Mouse (Mus musculus): ENCODE measurements around the gene Lrrc2. TPM values are rescaled to one million over a fixed set of nuclear protein-coding genes. Genes with fewer than 3 reads are reported as not detected.

The Lrrc2 gene
- polyA plus RNA-seq, 1 experiment from 2014 or later = 0.04 TPM

DNA sequence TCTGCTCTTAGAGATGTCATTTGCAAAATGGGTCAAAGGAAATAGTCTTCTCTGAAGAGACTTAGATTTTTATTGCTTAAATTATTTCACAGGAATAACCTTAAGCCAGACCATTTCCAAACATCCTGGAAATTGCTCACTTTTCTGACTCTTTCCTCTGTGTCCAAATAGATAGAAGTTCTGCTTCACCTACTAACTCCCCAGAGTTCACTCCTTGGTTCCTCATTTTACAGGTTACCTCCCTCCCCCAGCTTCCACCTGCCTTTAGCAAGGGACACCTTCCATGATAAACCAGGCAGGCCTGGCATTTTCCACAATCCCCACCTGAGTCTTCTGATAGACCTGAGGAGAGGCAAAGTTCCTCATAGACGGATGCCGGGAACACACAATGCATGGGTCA is 55.2 kb downstream of the Lrrc2 start:
- 95% methylated on average over 2 of the region's 2 CpGs for WGBS

DNA sequence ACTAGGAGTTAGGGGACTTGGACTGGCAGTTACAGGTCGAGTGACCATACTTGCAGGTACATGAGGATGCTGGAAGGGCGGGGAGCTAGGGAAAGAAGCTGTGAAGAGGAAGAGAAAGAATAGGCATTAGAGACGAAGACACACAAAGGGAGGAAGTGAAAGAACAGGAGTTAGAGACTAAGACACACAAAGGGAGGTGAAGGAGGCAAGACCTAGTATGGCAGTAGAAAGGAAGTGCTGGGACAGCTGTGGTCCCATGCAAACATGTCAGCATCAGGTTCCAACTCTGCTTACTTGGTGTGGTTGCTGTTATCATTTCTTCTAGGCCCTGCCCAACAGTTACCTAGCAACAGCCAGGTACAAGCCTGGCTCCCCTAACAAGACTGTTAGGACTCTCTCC is 58.4 kb downstream of the Lrrc2 start:
- no peak overlapping the region for H3K4me2 ChIP-seq
- H3K4me3 ChIP-seq (ENCODE audit: low read depth, low read length) = no peak overlapping the region
- DNase-seq (ENCODE audit: low spot score, missing footprints) (no peak), ATAC-seq (ENCODE audit: low FRiP score) (no peak)
- WGBS = 66% methylated on average over 3 of the region's 3 CpGs
- no peaks in the 10 kb centered on the region for H3K9me3 ChIP-seq (ENCODE audit: control insufficient read depth, low read length)
- H3K27ac ChIP-seq (ENCODE audit: low read depth, low read length) = no peak overlapping the region
- no peaks in the 10 kb centered on the region for H3K36me3 ChIP-seq (ENCODE audit: control insufficient read depth, insufficient read depth, low read length)
- H3K4me1 ChIP-seq (ENCODE audit: control insufficient read depth, insufficient read depth, low read length) = no peaks in the 10 kb centered on the region
- no peak overlapping the region for H3K9ac ChIP-seq (ENCODE audit: low read length)
- no peaks in the 10 kb centered on the region for H3K27me3 ChIP-seq (ENCODE audit: control insufficient read depth, insufficient read depth, low read length)

More for the DNA sequence above, 55.2 kb downstream of the Lrrc2 start:
- H3K4me2 ChIP-seq = no peak overlapping the region
- no peaks in the 10 kb centered on the region for H3K4me1 ChIP-seq (ENCODE audit: control insufficient read depth, insufficient read depth, low read length)
- no peaks in the 10 kb centered on the region for H3K27me3 ChIP-seq (ENCODE audit: control insufficient read depth, insufficient read depth, low read length)
- ATAC-seq (ENCODE audit: low FRiP score) (no peak), DNase-seq (ENCODE audit: low spot score, missing footprints) (no peak)
- no peak overlapping the region for H3K27ac ChIP-seq (ENCODE audit: low read depth, low read length)
- H3K9ac ChIP-seq (ENCODE audit: low read length) = no peak overlapping the region
- no peaks in the 10 kb centered on the region for H3K36me3 ChIP-seq (ENCODE audit: control insufficient read depth, insufficient read depth, low read length)
- H3K4me3 ChIP-seq (ENCODE audit: low read depth, low read length) = no peak overlapping the region
- no peaks in the 10 kb centered on the region for H3K9me3 ChIP-seq (ENCODE audit: control insufficient read depth, low read length)

DNA sequence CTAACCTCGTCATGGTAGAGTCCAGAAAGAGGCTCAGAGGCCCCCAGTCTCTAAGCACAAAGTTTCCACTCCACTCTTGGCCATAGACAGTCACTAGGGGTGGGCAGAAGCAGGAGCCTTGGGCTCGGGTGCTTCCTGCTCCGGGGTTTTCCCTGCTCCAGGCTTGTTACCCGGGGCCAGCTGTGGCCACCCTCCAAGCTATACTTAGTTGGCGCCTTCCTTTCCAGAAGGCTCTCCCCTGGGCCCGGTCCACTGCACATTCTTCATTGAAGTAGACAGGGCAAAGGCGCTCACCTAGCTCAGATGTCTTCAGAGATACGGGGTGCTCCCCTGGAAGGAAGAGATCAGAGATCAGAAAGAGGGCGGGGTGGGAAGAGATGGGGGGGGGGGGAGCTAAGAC is 60.2 kb downstream of the Lrrc2 start:
- 85% methylated on average over 9 of the region's 9 CpGs for WGBS
- no peak overlapping the region for H3K27ac ChIP-seq (ENCODE audit: low read depth, low read length)
- no peaks in the 10 kb centered on the region for H3K9me3 ChIP-seq (ENCODE audit: control insufficient read depth, low read length)
- H3K36me3 ChIP-seq (ENCODE audit: control insufficient read depth, insufficient read depth, low read length) = no peaks in the 10 kb centered on the region
- no peak overlapping the region for H3K4me2 ChIP-seq
- H3K9ac ChIP-seq (ENCODE audit: low read length) = no peak overlapping the region
- no peaks in the 10 kb centered on the region for H3K27me3 ChIP-seq (ENCODE audit: control insufficient read depth, insufficient read depth, low read length)
- ATAC-seq (ENCODE audit: low FRiP score) = no peak
- no peak overlapping the region for H3K4me3 ChIP-seq (ENCODE audit: low read depth, low read length)
- no peaks in the 10 kb centered on the region for H3K4me1 ChIP-seq (ENCODE audit: control insufficient read depth, insufficient read depth, low read length)
- DNase-seq (ENCODE audit: low spot score, missing footprints) = no peak

DNA sequence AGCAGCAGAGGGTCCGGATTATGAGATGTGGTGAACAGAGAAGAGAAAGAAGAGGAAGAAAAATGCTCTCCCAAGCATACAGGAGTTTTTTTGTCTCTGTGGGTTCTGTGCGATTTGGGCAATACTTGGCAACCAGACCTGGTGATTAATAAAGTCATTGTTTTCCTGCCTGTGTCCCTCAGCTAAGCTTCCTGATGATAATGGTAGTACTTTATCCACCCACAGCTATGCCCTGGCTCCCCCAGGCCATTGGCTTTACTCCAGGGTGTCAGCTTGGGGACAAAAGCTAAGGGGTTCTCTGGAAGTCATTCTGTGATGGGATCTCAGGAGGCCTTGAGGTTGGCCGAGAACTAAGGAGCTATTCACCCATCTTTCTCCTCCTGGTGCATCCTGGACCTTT is 60.7 kb downstream of the Lrrc2 start:
- H3K9me3 ChIP-seq (ENCODE audit: control insufficient read depth, low read length) = no peaks in the 10 kb centered on the region
- no peak overlapping the region for H3K9ac ChIP-seq (ENCODE audit: low read length)
- DNase-seq (ENCODE audit: low spot score, missing footprints) (no peak), ATAC-seq (ENCODE audit: low FRiP score) (no peak)
- H3K36me3 ChIP-seq (ENCODE audit: control insufficient read depth, insufficient read depth, low read length) = no peaks in the 10 kb centered on the region
- WGBS = 71% methylated on average over 3 of the region's 3 CpGs
- no peak overlapping the region for H3K4me3 ChIP-seq (ENCODE audit: low read depth, low read length)
- no peak overlapping the region for H3K4me2 ChIP-seq
- no peaks in the 10 kb centered on the region for H3K27me3 ChIP-seq (ENCODE audit: control insufficient read depth, insufficient read depth, low read length)
- no peaks in the 10 kb centered on the region for H3K4me1 ChIP-seq (ENCODE audit: control insufficient read depth, insufficient read depth, low read length)
- no peak overlapping the region for H3K27ac ChIP-seq (ENCODE audit: low read depth, low read length)

DNA sequence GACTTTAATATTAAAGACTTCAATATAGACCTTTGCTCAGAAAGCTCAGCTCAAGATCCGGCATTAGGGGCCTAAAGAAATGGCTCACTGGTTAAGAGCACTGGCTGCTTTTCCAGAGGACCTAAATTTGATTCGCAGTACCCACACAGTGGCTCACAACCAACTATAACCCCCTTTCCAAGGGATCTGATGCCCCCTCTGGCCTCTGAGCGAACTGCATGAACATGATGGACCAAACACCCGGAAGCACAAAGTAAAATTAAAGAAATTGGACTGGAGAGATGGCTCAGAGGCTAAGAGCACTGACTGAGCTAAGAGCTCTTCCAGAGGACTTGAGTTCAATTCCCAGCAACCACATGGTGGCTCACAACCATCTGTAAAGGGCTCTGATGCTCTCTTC is 64.3 kb downstream of the Lrrc2 start:
- DNase-seq (ENCODE audit: low spot score, missing footprints) = no peak
- no peak overlapping the region for H3K4me3 ChIP-seq (ENCODE audit: low read depth, low read length)
- WGBS = 78% methylated on average over 4 of the region's 4 CpGs
- H3K27me3 ChIP-seq (ENCODE audit: control insufficient read depth, insufficient read depth, low read length) = no peaks in the 10 kb centered on the region
- no peaks in the 10 kb centered on the region for H3K9me3 ChIP-seq (ENCODE audit: control insufficient read depth, low read length)
- H3K4me2 ChIP-seq = no peak overlapping the region
- no peak overlapping the region for H3K27ac ChIP-seq (ENCODE audit: low read depth, low read length)
- no peak for ATAC-seq (ENCODE audit: low FRiP score)
- H3K36me3 ChIP-seq (ENCODE audit: control insufficient read depth, insufficient read depth, low read length) = no peaks in the 10 kb centered on the region
- no peaks in the 10 kb centered on the region for H3K4me1 ChIP-seq (ENCODE audit: control insufficient read depth, insufficient read depth, low read length)
- no peak overlapping the region for H3K9ac ChIP-seq (ENCODE audit: low read length)

DNA sequence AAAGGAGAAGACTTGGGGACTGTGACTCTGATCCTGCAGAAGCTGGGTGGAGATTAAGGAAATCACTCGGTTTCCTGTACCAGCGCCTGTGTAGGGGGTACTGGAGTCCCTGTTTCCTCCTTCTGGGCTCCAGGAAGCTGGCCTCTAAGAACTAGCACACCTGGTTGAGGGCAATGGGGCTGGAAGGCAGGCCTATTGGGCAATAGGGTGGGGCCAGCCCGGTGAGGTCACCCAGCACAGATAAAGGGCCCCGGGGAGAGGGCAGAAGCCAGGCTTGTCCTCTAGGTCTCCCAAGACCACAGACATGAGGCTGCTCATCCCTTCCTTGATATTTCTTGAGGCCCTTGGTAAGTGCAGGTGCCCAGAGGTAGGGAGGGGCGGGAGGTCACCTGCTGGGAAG is 67.7 kb downstream of the Lrrc2 start, which contains the start of gene Ltf:
TSS of gene Ltf (plus strand) at position 250 of the 400 bp plus-strand sequence.
- Histone ChIP-seq H3K27ac (ENCODE audit: low read depth, low read length) (no peak within 1 kb of the TSS), H3K4me2 (no peak within 1 kb of the TSS), H3K36me3 (ENCODE audit: control insufficient read depth, insufficient read depth, low read length) (no peaks in the 10 kb centered on the region), H3K27me3 (ENCODE audit: control insufficient read depth, insufficient read depth, low read length) (no peaks in the 10 kb centered on the region), H3K4me1 (ENCODE audit: control insufficient read depth, insufficient read depth, low read length) (no peaks in the 10 kb centered on the region), H3K4me3 (ENCODE audit: low read depth, low read length) (no peak within 1 kb of the TSS), H3K9ac (ENCODE audit: low read length) (no peak within 1 kb of the TSS), H3K9me3 (ENCODE audit: control insufficient read depth, low read length) (no peaks in the 10 kb centered on the region)
- DNase-seq (ENCODE audit: low spot score, missing footprints) = no peak
- ATAC-seq (ENCODE audit: low FRiP score) = no peak
- 79% methylated on average over 5 of the region's 5 CpGs for WGBS

DNA sequence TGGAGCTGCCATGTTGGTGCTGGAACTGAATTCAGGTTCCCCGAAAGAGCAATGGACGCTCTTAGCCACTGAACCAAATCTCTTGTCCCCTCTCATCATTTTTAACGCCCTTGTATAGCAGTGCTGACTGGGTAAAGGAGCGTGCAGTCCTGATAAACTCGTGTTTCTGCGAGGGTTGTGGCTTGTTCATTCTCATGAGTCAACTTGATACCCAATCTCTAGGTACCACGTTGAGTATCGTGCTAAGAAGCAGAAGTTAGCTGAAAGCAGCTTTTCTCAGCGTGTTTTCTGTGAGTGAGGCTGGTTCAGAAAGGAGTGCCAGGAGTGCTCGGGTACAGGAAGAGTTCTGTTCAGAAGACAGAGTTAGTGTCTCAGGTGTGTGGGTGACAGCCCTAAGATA is 75.4 kb downstream of the Lrrc2 start:
- Histone ChIP-seq H3K9me3 (ENCODE audit: control insufficient read depth, low read length) (no peaks in the 10 kb centered on the region), H3K4me1 (ENCODE audit: control insufficient read depth, insufficient read depth, low read length) (no peaks in the 10 kb centered on the region), H3K27ac (ENCODE audit: low read depth, low read length) (no peak overlapping the region), H3K4me2 (no peak overlapping the region), H3K36me3 (ENCODE audit: control insufficient read depth, insufficient read depth, low read length) (no peaks in the 10 kb centered on the region), H3K4me3 (ENCODE audit: low read depth, low read length) (no peak overlapping the region), H3K27me3 (ENCODE audit: control insufficient read depth, insufficient read depth, low read length) (no peaks in the 10 kb centered on the region), H3K9ac (ENCODE audit: low read length) (no peak overlapping the region)
- DNase-seq (ENCODE audit: low spot score, missing footprints) (no peak), ATAC-seq (ENCODE audit: low FRiP score) (no peak)
- WGBS = 95% methylated on average over 10 of the region's 10 CpGs

Small RNA genes lying within 50 kb of the gene (microRNA-seq; reads per million reads assigned to microRNA genes)
- not detected for gene Gm24269

Other genes starting within 250 kb of the Lrrc2 start
- 0.48 and 0.63 TPM in 2 replicates for gene Myl3, start 209.7 kb upstream of the Lrrc2 start, polyA plus RNA-seq (2014; fragmentation: Nextera tagmentation; extraction: Ambion mirVana)
- gene Pth1r, start 204.4 kb upstream of the Lrrc2 start, polyA plus RNA-seq (2014; fragmentation: Nextera tagmentation; extraction: Ambion mirVana) = 17.0 and 20.3 TPM in 2 replicates
- not detected in 2 replicates for gene Prss42, start 153.4 kb upstream of the Lrrc2 start, polyA plus RNA-seq (2014; fragmentation: Nextera tagmentation; extraction: Ambion mirVana)
- not detected in 2 replicates for gene Prss44, start 137.6 kb upstream of the Lrrc2 start, polyA plus RNA-seq (2014; fragmentation: Nextera tagmentation; extraction: Ambion mirVana)
- gene Prss43, start 124.9 kb upstream of the Lrrc2 start, polyA plus RNA-seq (2014; fragmentation: Nextera tagmentation; extraction: Ambion mirVana) = not detected in 2 replicates
- gene Prss45, start 117.0 kb upstream of the Lrrc2 start, polyA plus RNA-seq (2014; fragmentation: Nextera tagmentation; extraction: Ambion mirVana) = 0.14 TPM in 1 of 2 replicates, not detected in the other
- gene Prss46, start 107.0 kb upstream of the Lrrc2 start, polyA plus RNA-seq (2014; fragmentation: Nextera tagmentation; extraction: Ambion mirVana) = 0.11 TPM in 1 of 2 replicates, not detected in the other
- gene Prss50, start 93.6 kb upstream of the Lrrc2 start, polyA plus RNA-seq (2014; fragmentation: Nextera tagmentation; extraction: Ambion mirVana) = 0.37 TPM in 1 of 2 replicates, not detected in the other
- gene Als2cl, start 71.7 kb upstream of the Lrrc2 start, polyA plus RNA-seq (2014; fragmentation: Nextera tagmentation; extraction: Ambion mirVana) = 0.54 and 0.71 TPM in 2 replicates
- gene Tmie, start 71.4 kb upstream of the Lrrc2 start, polyA plus RNA-seq (2014; fragmentation: Nextera tagmentation; extraction: Ambion mirVana) = 0.18 and 0.22 TPM in 2 replicates
- not detected in 2 replicates for gene Fam240a, start 34.7 kb upstream of the Lrrc2 start, polyA plus RNA-seq (2014; fragmentation: Nextera tagmentation; extraction: Ambion mirVana)
- gene Tdgf1, start 5.4 kb upstream of the Lrrc2 start, polyA plus RNA-seq (2014; fragmentation: Nextera tagmentation; extraction: Ambion mirVana) = not detected in 2 replicates
- gene Rtp3, start 39.0 kb downstream of the Lrrc2 start, polyA plus RNA-seq (2014; fragmentation: Nextera tagmentation; extraction: Ambion mirVana) = 0.11 TPM in 2 replicates
- gene Ltf, start 67.7 kb downstream of the Lrrc2 start, polyA plus RNA-seq (2014; fragmentation: Nextera tagmentation; extraction: Ambion mirVana) = 0.27 and 0.44 TPM in 2 replicates
- 1.9 and 2.1 TPM in 2 replicates for gene Ccrl2, start 106.0 kb downstream of the Lrrc2 start, polyA plus RNA-seq (2014; fragmentation: Nextera tagmentation; extraction: Ambion mirVana)
- 46.3 and 49.9 TPM in 2 replicates for gene Lrrfip2, start 166.0 kb downstream of the Lrrc2 start, polyA plus RNA-seq (2014; fragmentation: Nextera tagmentation; extraction: Ambion mirVana)

All from midbrain, embryonic 11.5 days (tissue).